Mouse (Mus musculus) cerebellum, postnatal 10 days (tissue): Measurements from ENCODE around the gene Lysmd1.

Experiments used
- DNase-seq, 2 experiments: peaks; one replicate each; pipeline ENCODE4 v3.0.0; 2021; ENCODE audit warnings: mixed read lengths in 2 of 2

Lysmd1 gene

GRCm38 (mm10) chr3:95139586-95140288 lies 5.8 kb downstream of the Lysmd1 start:
- no peak for DNase-seq

- no peak for DNase-seq
Observed at GRCm38 (mm10) chr3:95140289-95140595, 6.4 kb downstream of the Lysmd1 start.

- DNase-seq: no peak
Observed at GRCm38 (mm10) chr3:95140795-95141194, 6.9 kb downstream of the Lysmd1 start.

GRCm38 (mm10) chr3:95141474-95141873 lies 7.6 kb downstream of the Lysmd1 start:
- DNase-seq: no peak

GRCm38 (mm10) chr3:95141952-95142616 lies 8.2 kb downstream of the Lysmd1 start, which contains the start of gene Tnfaip8l2:
Gene Tnfaip8l2 (minus strand): TSS chr3:95142360.
- peak in 1 of 2 experiments; percentile 25 for DNase-seq

- DNase-seq: peak; percentile 94 to 95
Observed at GRCm38 (mm10) chr3:95142617-95143011, 8.7 kb downstream of the Lysmd1 start.

GRCm38 (mm10) chr3:95147924-95148323 lies 14.0 kb downstream of the Lysmd1 start:
- DNase-seq: no peak

GRCm38 (mm10) chr3:95153874-95154273 lies 20.0 kb downstream of the Lysmd1 start:
- DNase-seq: peak in 1 of 2 experiments; percentile 44

GRCm38 (mm10) chr3:95159511-95159986 lies 25.7 kb downstream of the Lysmd1 start:
- peak in 1 of 2 experiments; percentile 26 for DNase-seq

GRCm38 (mm10) chr3:95159987-95160963 lies 26.4 kb downstream of the Lysmd1 start, which contains the start of gene Sema6c:
Gene Sema6c (plus strand): TSS chr3:95160457.
- peak; percentile 95 to 96 for DNase-seq

GRCm38 (mm10) chr3:95161041-95161551 lies 27.2 kb downstream of the Lysmd1 start:
- DNase-seq: peak; percentile 76 to 78

- DNase-seq: peak in 1 of 2 experiments; percentile 49
Observed at GRCm38 (mm10) chr3:95161618-95162344, 27.9 kb downstream of the Lysmd1 start.

- DNase-seq: peak in 1 of 2 experiments; percentile 54
Observed at GRCm38 (mm10) chr3:95162345-95162628, 28.4 kb downstream of the Lysmd1 start.

- peak; percentile 80 to 85 for DNase-seq
Observed at GRCm38 (mm10) chr3:95163419-95164255, 29.7 kb downstream of the Lysmd1 start.

GRCm38 (mm10) chr3:95164256-95164550 lies 30.3 kb downstream of the Lysmd1 start:
- DNase-seq: no peak

GRCm38 (mm10) chr3:95164840-95165239 lies 31.0 kb downstream of the Lysmd1 start:
- no peak for DNase-seq

GRCm38 (mm10) chr3:95169996-95170395 lies 36.1 kb downstream of the Lysmd1 start:
- DNase-seq: no peak

- DNase-seq: no peak
Observed at GRCm38 (mm10) chr3:95171105-95171504, 37.2 kb downstream of the Lysmd1 start.

- peak in 1 of 2 experiments; percentile 22 for DNase-seq
Observed at GRCm38 (mm10) chr3:95172526-95173255, 38.8 kb downstream of the Lysmd1 start.

- peak; percentile 60 to 64 for DNase-seq
Observed at GRCm38 (mm10) chr3:95173256-95173949, 39.5 kb downstream of the Lysmd1 start.
